Mouse (Mus musculus) ES-CJ7 (cell line): Measurements from ENCODE around the gene Dennd6a.
"Not testable (repeated sequence)": the region's sequence is repeated elsewhere in the genome, so short reads cannot be mapped to it uniquely, and the experiment has no call there.

Experiments
- DNase-seq: peaks from one replicate; pipeline ENCODE4 v3.0.0; 2011; ENCODE audit warnings: low read depth, low spot score

Gene Dennd6a

DNA sequence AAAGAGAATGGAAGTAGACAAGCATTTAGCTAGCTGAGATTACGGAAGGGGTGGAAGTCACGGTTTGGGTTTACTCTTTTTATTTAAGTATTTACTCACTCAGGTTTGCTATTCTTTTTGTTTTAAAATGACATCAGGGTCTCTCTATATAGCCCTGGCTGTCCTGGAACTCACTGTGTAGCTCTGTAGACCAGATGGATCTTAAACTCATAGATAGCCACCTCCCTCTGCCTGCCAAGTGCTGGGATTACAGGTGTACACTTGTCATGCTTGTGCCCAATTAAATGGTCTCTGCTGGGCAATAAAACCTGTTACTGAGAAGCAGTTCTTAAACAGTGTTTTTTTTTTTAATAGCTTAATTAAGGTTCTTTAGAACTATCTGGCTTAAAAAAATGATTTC, 66.3 kb downstream of the Dennd6a start:
- DNase-seq = peak; percentile 32

DNA sequence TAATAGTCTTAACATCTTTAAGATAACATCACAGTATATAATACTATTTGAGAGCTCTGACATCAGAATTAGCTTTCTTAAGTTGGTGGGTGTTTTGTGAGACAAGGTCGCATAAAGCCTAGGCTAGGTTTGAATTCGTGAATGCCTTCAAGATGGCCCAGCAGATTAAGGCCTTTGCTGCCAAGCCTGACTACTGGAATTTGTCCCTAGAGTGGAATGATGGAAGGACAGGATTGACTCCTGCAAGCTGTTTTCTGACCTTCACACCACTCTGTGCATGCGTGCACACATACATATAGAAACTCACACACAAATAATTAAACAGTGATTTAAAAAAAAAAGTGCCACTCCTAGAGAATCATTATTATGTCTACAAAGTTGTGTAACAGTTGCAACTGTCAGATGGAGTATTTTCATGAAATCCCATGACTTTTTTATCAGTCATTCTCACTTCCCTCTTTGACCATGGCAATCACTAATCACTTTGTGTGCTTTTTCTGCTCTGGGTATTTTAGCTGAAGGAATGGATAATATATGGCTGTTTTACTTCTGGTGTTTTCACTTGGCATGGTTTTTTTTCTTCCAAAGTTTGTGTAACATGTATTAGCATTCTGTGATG, 69.5 kb downstream of the Dennd6a start:
- DNase-seq = peak; percentile 12

DNA sequence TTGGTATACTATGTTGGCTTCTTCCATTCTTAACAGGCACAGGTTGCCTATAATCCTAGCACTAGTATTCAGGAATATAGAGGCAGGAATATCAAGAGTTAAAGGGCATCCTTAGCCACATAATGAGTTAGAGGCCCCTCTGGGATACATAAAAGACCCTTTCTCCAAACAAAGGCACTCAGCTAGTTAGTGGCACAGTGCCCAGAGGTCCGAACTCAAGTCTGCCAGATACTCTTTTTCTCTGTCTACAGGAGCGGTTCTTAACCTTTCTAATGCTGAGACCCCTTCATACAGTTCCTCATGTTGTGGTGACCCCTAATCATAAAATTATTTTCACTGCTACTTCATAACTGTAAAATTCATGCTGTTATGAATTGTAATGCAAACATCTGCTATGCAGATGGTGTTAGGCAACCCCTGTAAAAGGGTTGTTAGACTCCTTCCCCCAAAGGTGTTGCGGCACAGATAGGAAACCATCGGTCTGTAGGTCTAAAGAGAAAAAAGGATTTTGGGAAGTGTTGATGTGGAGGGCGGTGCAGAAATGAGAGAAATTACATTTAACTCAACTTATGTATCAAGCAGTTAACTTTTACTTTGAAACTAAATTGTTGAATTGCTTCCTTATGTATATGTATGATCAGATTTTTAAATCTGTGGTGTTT, 72.5 kb downstream of the Dennd6a start:
- DNase-seq = no peak

DNA sequence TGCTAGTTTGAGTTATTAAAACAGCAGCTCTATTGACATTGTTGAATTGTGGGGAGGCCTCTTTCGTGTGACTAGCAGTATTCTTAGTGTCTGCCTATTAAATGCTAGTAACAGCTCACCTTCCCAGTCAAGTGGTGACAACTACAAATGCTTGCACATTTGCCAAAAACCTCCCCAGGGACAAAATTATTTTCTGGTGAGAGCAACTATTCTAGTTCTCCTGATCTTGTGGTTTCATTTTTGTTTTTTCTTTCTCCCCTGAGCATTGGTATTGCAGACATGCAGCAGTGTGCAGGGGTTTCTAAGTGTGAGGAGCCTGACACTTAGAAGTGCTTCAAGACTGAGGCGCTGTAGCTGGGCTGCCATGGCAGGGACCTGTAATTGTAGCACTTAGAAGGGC, 74.2 kb downstream of the Dennd6a start:
- no peak for DNase-seq

DNA sequence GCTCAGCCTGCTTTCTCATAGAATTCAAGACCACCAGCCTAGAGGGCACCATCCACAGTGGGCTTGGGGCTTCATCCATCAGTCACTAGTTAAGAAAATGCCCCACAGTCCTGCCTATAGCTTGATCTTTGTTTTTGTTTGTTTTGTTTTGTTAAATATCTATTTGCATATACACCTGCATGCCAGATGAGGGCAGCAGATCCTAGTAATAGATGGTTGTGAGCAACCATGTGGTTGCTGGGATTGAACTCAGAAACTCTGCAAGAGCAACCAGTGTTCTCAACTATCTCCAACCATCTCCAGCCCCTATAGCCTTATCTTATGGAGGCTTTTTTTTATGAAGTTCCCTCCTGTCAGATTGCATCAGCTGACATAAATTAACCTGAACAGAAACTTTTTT, 78.2 kb downstream of the Dennd6a start:
- peak; percentile 67 for DNase-seq

DNA sequence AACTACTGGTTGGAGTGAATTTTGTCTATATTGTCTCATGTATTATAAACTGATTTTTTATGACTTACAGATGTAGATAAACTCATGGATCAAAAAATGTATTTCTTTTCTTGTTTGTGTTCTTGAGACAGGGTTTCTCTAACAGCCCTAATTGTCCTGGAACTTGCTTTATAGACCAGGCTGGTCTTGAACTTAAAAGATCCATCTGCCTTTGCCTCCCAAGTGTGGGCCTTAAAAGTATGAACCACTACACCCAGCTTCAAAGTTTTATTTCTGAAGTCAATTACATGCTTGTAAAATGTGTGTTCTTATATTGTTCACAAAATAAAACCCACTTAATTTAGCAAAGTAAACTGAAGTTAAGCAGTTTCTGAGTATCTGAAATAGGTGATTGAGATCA, 84.5 kb downstream of the Dennd6a start:
- no peak for DNase-seq

DNA sequence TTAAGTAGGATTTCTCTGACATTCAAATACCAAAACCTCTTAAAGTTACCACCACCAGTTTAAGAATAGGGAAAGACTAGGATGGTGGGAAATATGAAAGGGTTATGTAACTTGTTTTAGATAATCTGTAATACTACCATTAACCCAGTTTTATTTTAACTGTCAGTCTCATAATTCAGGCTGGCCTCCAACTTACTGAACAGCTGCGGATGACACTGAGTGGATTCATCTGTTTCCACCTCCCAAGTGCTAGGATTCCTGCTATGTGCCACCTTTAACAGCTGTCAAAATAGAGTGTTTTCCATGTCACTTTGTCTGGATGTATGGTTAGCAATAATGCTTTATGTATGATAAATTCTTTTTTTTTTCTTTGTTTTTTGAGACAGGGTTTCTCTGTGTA, 86.6 kb downstream of the Dennd6a start:
- DNase-seq = no peak

DNA sequence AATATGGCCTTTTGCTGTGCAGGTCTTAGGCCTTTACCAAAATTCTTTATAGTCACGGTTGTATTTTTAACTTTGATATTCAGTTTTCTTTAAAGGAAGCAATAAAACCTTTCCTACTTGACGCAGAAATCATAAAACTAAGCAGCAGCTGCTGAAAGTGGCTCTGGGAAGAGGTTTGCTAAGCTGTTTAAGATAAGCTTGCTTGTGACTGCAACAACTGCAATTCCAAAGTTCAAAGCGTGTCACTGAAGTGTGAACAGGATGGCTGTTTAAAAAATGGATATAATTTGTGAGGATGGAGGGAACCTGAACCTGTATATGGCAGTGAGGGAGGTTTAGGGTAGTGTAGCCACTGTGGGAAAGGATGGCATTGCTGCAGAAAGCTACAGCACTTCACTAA, 88.4 kb downstream of the Dennd6a start:
- DNase-seq = no peak

DNA sequence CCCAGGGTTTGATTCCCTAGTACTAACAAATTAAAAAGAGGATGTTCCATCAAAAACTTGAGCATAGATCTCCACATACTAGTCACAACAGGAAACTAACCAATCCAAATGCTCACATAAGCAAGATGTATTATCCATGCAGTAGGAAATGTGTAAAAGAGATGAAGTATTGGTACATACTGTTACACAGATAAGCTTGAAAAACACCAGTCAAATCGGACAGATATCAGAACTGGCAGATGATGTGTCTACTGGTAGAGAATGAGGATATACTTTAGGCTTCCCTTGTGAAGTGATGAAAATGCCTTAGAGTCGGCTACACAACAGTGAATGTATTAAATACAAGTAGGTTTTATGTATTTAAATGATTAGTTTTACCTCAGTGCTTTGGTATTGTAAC, 88.8 kb downstream of the Dennd6a start:
- DNase-seq = no peak

DNA sequence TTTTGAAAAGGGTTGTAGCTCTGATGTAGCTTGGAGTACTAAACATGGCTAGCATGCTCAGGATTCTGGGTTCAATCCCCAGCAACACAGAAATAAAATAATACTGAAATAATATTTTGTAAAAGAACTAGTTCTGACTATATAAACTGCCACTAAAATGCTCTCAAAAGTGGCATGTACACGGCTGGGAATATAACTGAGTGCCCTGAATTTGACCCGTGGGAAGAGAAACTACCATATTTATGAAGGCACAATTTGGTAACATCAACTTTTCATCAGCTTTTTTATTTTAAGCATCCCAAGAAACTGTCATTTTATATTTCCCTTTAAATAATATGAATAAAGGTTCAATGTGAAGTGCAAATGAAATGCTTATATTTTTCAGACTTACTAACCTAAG, 90.2 kb downstream of the Dennd6a start:
- DNase-seq = peak; percentile 60

DNA sequence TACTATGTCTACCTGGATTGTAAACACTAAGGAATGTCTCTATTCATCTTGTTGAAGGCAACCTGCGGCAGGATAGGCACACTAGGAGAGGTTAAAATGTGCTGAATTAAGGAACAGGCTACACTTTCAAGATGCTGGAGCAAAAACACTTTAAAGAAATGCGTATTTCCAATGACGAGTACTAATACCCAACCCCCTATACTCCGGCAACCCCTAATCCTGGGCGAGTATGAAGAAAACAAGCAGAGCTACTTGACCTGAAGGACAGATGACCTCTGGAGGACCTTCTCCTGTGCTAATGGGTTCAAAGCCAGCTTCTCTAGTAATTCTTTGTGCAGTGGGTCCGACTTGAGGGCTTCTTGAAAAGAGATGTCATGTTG, 94.3 kb downstream of the Dennd6a start:
- DNase-seq = no peak

DNA sequence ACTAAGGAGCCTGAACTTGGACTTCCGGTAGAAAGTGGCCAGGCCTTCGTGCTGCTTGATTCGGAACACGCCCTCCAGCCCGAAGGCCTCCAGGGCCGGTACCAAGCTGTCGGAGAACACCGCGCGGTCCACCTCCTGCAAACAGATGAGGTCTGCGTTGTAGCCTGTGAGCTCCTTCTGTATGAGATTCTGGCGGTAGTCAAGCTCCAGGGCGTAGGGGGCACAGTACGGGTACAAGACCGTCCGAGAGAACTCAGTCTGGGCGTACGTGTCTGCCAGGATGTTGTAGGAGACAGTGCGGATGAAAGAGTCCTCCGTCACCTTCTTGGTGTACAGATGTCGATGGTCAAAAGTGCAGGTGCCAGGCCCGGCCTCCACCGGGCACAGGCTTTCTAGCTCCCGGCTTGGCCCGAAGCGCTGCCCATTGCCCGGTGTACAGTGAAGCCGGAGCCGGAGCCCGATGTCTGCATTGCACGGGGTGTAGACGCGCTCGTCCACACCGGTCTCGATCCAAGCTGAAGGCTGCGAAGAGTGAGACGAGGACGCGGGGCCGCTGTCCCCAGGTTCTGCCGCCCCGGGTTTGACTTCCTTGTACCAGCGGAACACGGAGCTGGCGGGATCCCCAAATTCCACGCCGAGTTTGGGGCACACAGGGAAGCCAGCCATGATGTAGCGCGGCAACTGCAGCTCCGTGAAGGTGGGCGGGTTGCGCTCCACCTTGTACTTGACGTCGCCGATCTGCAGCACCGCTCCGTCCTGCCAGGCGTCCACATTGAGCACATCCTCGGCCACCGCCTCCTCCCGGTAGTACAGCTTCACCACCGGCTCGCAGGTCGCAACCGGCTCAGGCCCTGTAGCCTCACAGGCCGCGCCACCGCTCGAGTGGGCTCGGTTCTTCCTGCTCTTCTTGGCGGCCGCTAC, 95.0 kb downstream of the Dennd6a start:
- DNase-seq = peak; percentile 32

DNA sequence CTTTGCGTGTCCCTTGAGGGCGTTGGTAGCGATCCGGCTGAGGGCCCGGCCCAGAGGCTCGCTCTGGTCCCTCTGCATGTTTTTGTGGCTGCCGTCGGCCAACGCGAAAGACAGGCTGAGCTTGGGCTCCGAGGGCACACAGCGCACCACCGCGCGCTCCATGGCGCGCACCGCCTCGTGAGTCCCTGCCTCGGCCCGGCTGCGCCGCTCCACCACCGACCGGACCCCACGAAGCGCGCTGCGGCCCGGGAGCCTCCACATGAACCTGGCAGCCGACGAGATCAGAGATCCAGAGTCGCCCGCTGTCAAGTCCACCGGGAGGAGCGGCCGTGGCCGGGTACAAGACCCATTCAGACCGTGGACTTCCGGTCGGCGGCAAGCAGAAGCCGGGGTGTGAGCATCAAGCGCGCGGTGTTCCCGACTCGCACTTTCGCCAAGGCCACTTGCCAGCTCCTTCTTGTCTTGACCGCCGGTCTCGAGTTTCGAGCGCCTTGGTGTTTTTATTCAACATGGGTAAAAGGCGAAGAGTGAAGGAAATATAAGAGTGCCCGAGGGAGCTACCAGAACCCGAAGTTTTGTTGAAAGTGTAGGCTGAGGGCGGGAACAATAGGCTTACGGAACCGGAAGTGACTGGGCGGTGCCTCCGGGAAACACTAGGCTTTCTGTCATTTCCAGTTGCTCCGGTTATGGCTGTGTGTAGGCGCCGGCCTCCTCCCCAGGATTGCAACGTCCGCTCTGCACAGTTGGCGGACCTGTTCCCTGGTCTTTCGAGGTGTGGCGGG, 95.8 kb downstream of the Dennd6a start, which contains the start of gene Pde12:
Pde12 (minus strand) TSS at position 592 of the 782 bp plus-strand sequence.
- peak; percentile 86 for DNase-seq

DNA sequence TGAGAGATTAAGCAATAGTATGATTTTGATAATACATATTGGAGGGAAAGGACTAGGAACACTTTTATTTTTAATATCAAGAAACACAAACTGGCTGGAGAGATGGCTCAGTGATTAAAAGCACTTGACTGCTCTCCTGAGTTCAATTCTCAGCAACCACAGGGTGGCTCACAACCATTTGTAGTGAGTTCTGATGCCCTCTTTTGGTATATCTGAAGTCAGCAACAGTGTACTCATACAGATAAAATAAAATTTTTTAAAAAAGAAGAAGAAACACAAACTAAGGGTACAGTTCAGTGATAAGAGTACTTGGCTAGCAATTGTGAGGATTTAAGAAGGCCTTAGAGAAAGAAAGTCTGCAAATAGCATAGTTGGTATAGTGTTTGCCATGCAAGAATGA, 97.3 kb downstream of the Dennd6a start:
- DNase-seq = no peak

DNA sequence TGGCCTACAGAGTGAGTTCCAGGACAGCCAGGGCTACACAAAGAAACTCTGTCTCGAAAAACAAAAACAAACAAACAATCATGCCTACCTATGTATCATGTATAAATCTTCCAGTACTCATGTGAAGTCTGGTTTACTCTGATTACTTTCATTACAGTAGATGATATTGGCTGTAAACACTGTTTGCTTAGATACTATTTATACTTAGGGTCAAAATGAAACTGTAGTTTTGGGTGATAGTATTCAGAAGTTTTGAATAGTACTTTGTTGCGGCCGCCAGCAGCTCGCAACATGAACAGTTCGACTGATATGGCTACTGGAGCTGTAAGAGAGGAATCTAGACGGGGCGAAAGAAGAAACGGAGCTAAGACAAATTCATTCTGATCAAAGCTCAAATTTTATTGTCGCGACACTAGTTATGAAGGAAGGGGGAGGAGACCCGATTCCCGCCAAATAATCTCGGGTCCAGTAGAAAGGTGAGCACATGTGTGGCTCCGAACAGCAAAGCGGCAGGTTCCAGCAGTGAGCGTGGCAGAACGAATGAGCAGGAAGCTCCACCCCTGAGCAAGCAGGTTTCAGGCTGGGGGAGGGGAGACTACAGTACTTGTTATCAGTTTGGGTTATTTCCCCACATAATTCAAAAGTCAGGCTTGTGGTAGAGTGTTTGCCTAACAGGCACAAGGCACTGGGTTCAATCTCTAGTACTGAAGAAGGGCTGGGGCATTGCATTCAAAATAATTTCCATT, 98.4 kb downstream of the Dennd6a start:
- not testable (repeated sequence) for DNase-seq

DNA sequence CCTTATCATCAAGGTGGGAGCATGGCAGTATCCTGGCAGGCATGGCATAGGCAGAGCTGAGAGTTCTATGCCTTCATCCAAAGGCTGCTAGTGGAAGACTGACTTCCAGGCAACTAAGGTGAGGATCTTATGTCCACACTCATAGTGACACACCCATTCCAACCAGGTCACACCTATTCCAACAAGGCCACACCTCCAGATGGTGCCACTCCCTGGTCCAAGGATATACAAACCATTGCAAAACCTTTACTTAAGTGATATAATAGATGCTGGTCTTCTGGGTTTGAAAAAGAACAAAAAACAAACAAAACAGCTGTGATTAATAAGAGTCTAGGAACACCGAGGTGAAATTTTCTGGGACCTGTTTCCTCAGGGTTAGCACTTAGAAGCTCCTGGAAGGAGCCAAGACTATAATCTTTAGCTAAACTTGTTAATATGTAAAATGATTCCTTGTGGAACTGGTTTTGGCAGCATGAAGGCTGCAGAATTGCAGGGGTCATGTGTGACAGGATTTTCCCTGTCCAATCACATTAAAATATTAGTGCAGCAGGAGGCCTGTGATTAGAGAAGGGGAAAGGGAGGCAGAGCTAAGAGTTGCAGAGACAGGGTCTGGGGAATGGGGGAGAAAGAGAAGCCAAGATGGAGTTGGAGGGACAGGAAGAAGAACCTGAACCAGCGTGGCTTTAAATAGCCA, 101.0 kb downstream of the Dennd6a start:
- DNase-seq = not testable (repeated sequence)

DNA sequence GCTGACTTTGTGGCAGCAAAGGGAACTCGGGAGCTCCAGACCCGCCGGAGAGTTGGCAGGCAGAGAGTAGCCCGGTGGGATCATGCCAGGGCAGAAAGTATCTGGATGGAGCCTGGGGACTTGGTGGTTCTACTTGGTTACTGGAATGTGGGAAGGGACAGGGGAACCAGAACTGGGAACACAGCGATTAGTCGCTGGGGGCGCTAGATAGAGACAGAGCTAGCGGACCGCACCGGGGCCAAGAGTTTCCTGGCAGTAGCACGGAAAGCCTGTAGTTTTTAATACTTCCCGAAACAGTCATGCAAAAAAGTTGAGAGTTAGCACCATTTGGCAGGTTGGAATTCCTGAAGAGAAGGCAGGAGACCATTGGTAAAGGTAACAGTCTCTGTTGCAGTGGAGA, 101.7 kb downstream of the Dennd6a start:
- peak; percentile 79 for DNase-seq

DNA sequence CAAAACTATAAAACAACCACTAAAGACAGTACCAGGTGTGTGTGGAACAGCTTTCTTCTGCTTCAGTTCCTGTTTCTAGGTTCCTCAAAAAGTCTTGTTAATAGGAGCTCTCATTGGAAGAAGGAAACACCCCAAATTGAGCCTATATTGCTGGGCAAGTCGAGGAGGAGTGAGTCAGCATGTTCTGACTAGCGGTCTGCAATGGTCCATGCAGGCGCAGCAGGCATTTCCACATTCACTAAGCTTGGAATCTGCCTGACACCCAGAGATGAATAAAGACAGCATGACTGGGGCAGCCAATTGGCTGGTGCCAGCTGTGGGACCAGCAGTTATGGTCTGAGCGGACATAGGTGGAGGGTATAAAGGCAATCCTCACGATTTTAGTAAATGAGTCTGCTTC, 102.1 kb downstream of the Dennd6a start:
- DNase-seq = peak; percentile 51
